Mouse (Mus musculus) brain, adult 2 months (tissue): ENCODE data around the gene Olfr312.

Source experiments
- DNase-seq: peaks from one replicate; pipeline ENCODE4 v3.0.0; 2011; ENCODE audit warnings: low read depth, low spot score

The Olfr312 gene

DNA sequence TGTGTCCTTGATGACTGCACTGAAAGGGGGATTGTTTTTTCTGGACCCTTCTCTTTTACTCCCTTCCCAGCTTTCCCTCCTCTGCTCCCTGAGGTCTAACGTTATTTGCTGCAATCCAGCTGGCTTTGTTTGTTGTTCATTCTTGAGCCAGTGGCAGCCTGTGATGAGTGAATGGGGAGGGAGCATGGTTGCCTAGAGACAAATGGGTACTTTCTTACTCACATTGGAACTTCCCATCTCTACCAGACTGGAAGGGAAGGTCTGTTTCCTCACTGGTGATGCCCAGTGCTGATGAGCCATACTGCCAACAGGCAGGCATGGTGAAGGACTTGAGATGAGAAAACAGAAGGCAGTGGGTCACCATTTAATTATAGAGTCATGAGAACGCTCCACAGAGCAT lies 20.7 kb downstream of the Olfr312 start:
- no peak for DNase-seq

DNA sequence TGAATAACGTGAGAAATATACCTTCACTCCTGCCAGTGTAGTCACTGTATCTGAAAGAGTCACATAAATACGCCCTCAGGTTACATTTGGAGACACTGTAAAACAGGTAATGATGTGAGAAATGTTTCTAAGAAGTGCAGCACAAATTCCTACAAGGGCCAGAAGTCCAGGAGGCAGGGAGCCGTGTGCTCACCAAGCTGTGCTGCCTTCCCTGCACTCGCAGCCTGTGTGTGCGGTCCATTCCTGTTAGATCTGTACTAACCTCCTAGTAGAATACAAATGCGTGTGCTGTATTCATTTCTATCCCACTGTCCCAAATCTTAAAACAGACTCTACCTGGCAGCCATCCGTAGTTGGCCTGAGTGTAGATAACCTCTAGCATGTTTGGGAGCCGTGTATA lies 31.7 kb downstream of the Olfr312 start:
- DNase-seq, result no peak

DNA sequence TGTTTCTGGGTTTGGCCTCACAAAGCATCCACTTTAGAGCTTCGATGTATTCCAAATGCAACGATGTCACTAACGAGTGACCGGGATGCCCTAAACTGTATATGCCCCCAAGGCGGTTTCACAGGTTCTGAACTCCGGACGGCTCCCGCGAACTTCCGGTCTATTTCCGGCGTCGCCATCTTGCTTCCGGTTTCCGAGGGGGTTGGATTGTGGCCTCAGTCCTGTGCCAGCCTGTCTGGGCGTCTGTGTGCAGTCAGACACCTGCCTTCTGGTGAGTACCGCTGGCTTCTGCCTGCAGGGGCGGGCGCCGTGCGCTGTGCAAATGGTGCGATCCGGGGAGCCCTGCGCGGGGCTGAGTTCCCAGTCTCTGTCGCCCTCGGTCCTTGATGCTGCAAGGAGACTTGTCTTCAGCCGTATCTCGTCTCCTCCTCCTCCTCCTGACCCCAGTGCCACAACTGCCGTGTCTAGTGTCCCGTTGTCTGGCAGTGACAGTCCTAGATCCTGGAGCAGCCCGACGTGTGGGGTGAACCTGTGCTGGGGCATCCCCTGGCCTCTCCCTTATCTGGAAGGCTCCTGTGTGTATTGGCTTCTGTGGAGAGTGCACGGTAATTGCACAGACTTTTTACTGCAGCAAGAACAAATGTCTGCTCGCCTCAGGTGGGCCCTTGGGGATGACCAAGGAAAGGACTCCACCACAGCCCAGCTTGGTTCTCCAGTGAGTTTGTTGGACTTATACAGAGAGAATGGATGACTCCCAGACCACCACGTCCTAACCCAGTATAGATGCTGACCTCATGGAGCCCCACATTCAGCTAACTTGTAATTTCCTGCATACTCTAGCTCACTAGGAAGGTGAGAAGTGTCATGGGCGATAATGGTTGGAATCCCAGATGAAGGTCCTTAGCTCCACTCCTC lies 38.3 kb downstream of the Olfr312 start, which contains the start of gene 2810021J22Rik:
TSS of gene 2810021J22Rik (plus strand) at position 178 of the 915 bp plus-strand sequence.
- DNase-seq, result peak; percentile 92

- no peak for DNase-seq
Measured at GRCm38 (mm10) chr11:58867954-58868330, 38.9 kb downstream of the Olfr312 start.

- DNase-seq, result no peak
Measured at GRCm38 (mm10) chr11:58870961-58871360, 41.9 kb downstream of the Olfr312 start.

DNA sequence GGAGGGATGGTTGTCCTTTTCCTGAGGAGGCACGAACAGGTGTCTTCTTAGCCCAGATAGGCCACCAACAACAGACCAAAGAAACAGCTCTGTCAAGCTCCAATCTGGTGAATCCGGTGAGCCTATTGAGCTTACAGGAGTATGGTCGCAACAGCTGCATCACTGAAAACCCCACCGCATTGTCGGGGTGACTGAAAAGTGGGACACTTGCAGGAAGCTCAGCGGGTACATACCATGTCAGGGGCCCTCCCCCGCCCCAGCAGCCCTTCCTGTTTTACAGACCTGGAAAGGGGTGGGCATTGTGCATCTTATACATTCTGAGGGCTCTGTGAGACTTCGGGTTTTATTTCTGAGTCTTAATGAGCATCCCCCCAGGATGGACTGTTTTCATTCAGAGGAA lies 54.7 kb downstream of the Olfr312 start:
- DNase-seq, result no peak
